Mouse (Mus musculus) stomach, adult 2 months (tissue): ENCODE results near the gene Rgs7bp. TPM values are rescaled to one million over a fixed set of nuclear protein-coding genes. Genes with fewer than 3 reads are reported as not detected.

ENCODE experiments used
- polyA plus RNA-seq: library from polyadenylated mRNA; depleted of rRNA; stranded (reverse); fragments of >200 nt; gene quantifications from 2 replicates; pipeline ENCODE4 v1.2.3, GENCODE M21; 2012; rRNA removed

The Rgs7bp gene
- polyA plus RNA-seq, result 0.26 and 0.29 TPM in 2 replicates

GRCm38 (mm10) chr13:105054181-105054940 is at the start of gene Rgs7bp:
TSS of gene Rgs7bp (minus strand) at chr13:105054930.

GRCm38 (mm10) chr13:105081862-105082261 is 27.1 kb upstream of the Rgs7bp start, which contains the start of gene 4933425L06Rik:
TSS of gene 4933425L06Rik (plus strand) at chr13:105082122.

Other genes starting within 250 kb of the Rgs7bp start
- gene Cwc27, start 237.8 kb downstream of the Rgs7bp start, polyA plus RNA-seq, result 0.12 and 0.17 TPM in 2 replicates
- gene Shisal2b, start 191.0 kb downstream of the Rgs7bp start, polyA plus RNA-seq, result 0.15 and 0.22 TPM in 2 replicates
- gene 4933425L06Rik, start 27.2 kb upstream of the Rgs7bp start, polyA plus RNA-seq, result not detected in 2 replicates
- 0.13 and 0.27 TPM in 2 replicates for gene Rnf180, start 239.9 kb upstream of the Rgs7bp start, polyA plus RNA-seq